ENCODE assay signal across 19 mouse cellular contexts in genomic region chr10:82800094-82800493, GRCm38 (mm10).
"Had no signal": no experiment of that assay in that cellular context is flagged by ENCODE, and none has a peak within 500 bp of the region (broad histone marks: within the 10 kb centered on the region; RNA-seq: fewer than 3 reads in every experiment).

No protein-coding gene starts in this region.

- H3K4me2 ChIP-seq: lung, embryonic 14.5 days; midbrain, embryonic 12.5 days; neural tube, embryonic 13.5 days; neural tube, embryonic 15.5 days had no signal

- H3K9me3 ChIP-seq: midbrain, embryonic 10.5 days; midbrain, embryonic 12.5 days; neural tube, embryonic 13.5 days; neural tube, embryonic 15.5 days had no signal

- H3K27ac ChIP-seq: midbrain, embryonic 10.5 days; midbrain, embryonic 12.5 days; neural tube, embryonic 13.5 days; neural tube, embryonic 15.5 days had no signal

- H3K27me3 ChIP-seq: neural tube, embryonic 13.5 days; neural tube, embryonic 15.5 days had no signal

- H3K36me3 ChIP-seq: midbrain, embryonic 10.5 days; midbrain, embryonic 12.5 days; neural tube, embryonic 13.5 days; neural tube, embryonic 15.5 days had no signal

- ATAC-seq: midbrain, embryonic 16.5 days had no signal

- H3K4me3 ChIP-seq: midbrain, embryonic 10.5 days; midbrain, embryonic 12.5 days; myocyte; neural tube, embryonic 13.5 days; neural tube, embryonic 15.5 days had no signal

- H3K9ac ChIP-seq: lung, embryonic 14.5 days; midbrain, embryonic 12.5 days; neural tube, embryonic 13.5 days; neural tube, embryonic 15.5 days had no signal

- DNase-seq: lung, adult 18-20 months; lung, embryonic 14.5 days; lung, postnatal 10 days; lung, postnatal 4 days; midbrain, embryonic 14.5 days; retina, postnatal 1 day; right cerebral cortex, adult 18-20 months; right cerebral cortex, postnatal 25 days; right cerebral cortex, postnatal 4 days; spleen, adult 18-20 months; thymus, adult 2 months; thymus, postnatal 25 days; thymus, postnatal 4 days had no signal
